Mouse (Mus musculus) kidney, postnatal 0 days (tissue): ENCODE measurements around the gene Trim41. TPM values are rescaled to one million over a fixed set of nuclear protein-coding genes. Genes with fewer than 3 reads are reported as not detected.

ENCODE experiments used
- ATAC-seq: fragments of 200-750 bp; cut with Nextera tagmentation; replicated peaks from 2 replicates; pipeline ENCODE4 v1.8.0; 2017; ENCODE audit warnings: low read depth, moderate number of reproducible peaks, moderate TSS enrichment, moderate library complexity; ENCODE audit not compliant: low FRiP score
- DNase-seq: peaks from one replicate; pipeline ENCODE4 v3.0.0-alpha.2; 2016; ENCODE audit warnings: low spot score
- H3K27ac ChIP-seq: fragments of 300-500 bp; sonication (generic); 2 replicates; pipeline ENCODE4 v1.5.1; 2014; ENCODE audit warnings: mild to moderate bottlenecking
- H3K27me3 ChIP-seq: fragments of 300-500 bp; sonication (generic); 2 replicates; pipeline ENCODE4 v1.6.1; 2014; ENCODE audit warnings: low read length, mixed read lengths; ENCODE audit not compliant: insufficient read depth
- H3K36me3 ChIP-seq: fragments of 300-500 bp; sonication (generic); 2 replicates; pipeline ENCODE4 v1.6.1; 2014; ENCODE audit warnings: low read length, mixed read lengths; ENCODE audit not compliant: insufficient read depth
- H3K4me1 ChIP-seq: fragments of 300-500 bp; sonication (generic); replicated peaks from 2 replicates; pipeline ENCODE4 v1.6.1; 2014; ENCODE audit warnings: antibody characterized with exemption, low read length, mixed read lengths; ENCODE audit not compliant: insufficient read depth
- H3K4me2 ChIP-seq: fragments of 300-500 bp; sonication (generic); 2 replicates; pipeline ENCODE4 v1.6.1; 2014; ENCODE audit warnings: mild to moderate bottlenecking, low read length, moderate library complexity, mixed read lengths
- H3K4me3 ChIP-seq: fragments of 300-500 bp; sonication (generic); replicated peaks from 2 replicates; pipeline ENCODE4 v1.5.1; 2014; ENCODE audit warnings: low read depth, low read length
- H3K9ac ChIP-seq: fragments of 300-500 bp; sonication (generic); 2 replicates; pipeline ENCODE4 v1.6.1; 2014; ENCODE audit warnings: low read depth, low read length
- H3K9me3 ChIP-seq: fragments of 300-500 bp; sonication (generic); replicated peaks from 2 replicates; pipeline ENCODE4 v1.6.1; 2016; ENCODE audit warnings: low read length, inconsistent platforms, mixed read lengths
- CTCF ChIP-seq: IDR thresholded peaks from 2 replicates; pipeline ENCODE4 v1.5.1; 2016; ENCODE audit warnings: antibody characterized with exemption, low read depth, mild to moderate bottlenecking, moderate library complexity
- WGBS: fragments of 180-500 bp; shearing (Covaris S2); extraction: QIAGEN DNeasy Blood & Tissue Kit; methylation state at CpG from one replicate; pipeline ENCODE4 v1.1.7; 2014; 5-methylcytosine and 5-hydroxymethylcytosine counted together
- polyA plus RNA-seq: library from polyadenylated mRNA; unstranded; fragments of >200 nt; fragmentation: Nextera tagmentation; extraction: Ambion mirVana; gene quantifications from 2 replicates; pipeline ENCODE4 v1.2.1, GENCODE M21; 2015

Gene Trim41
- polyA plus RNA-seq, 1 experiment from 2014 or later = 5.2 TPM

DNA sequence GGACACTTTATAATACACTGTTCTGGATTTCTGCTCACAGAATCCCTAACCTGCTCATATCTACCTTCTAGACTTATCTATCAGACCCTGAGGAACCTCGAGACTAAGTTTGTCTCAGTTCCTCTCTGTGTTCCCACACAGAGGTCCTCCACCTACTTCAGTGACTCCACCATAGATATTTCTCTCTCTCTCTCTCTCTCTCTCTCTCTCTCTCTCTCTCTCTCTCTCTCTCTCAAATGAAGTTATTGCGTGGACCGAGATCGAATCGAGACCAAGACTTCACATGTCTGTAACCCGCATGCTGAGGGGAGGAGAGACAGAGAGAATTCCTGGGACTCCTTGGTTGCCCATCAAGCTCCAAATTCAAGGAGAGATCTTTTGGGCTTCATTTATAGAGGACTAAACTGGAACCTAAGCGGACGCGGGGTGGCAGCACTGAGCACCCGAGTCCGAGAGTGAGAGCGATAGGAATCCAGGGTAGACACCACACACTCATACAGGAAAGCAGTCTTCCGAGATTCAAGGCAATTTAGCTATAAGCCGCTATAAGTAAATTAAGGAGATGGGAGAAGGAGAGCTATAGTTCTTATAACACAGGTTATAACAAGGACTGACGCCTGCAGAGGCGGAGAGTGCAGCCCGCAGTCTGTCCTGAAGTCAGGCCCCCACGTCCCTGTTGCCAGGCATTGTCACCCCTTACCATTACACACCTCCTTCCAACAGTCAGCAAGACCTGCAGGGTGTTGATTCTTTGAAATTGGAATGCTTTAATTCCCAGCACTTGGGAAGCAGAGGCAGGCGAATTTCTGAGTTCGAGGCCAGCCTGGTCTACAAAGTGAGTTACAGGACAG is 27.0 kb downstream of the Trim41 start:
- no peak overlapping the region for H3K9ac ChIP-seq
- peak; percentile 59; the same call in 1 of the 2 replicates for ATAC-seq
- whole genome bisulfite sequencing = 20% methylated on average over 20 of the region's 20 CpGs

DNA sequence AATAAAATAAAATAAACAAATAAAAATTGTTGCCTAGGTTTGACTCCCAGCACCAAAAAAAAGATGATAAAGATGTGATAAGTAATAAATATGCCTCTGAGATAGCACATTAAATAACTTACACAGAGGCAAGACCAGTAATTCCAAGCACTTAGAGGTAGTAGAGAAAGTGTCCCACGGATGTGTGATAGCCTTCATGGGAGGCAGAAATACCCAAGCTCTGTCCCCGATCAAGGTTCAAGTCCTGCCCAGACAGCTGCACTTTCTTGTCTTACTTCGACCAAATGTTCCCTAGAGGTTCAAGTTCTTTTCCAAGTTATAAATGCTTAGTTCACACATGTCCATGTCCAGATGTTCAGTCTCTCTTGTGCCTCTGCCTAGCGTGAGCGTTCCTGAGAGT is 27.9 kb downstream of the Trim41 start:
- no peaks in the 10 kb centered on the region for H3K36me3 ChIP-seq
- 84% methylated on average over 5 of the region's 5 CpGs for WGBS
- ATAC-seq (no peak), DNase-seq (no peak)
- no peaks in the 10 kb centered on the region; the same call in 1 of the 2 replicates for H3K4me1 ChIP-seq
- no peak overlapping the region for H3K27ac ChIP-seq
- no peaks in the 10 kb centered on the region for H3K27me3 ChIP-seq
- H3K4me3 ChIP-seq = no peak overlapping the region
- H3K9me3 ChIP-seq = no peaks in the 10 kb centered on the region
- H3K4me2 ChIP-seq = no peak overlapping the region
- no peak for TF ChIP-seq CTCF
- no peak overlapping the region for H3K9ac ChIP-seq

More for the DNA sequence above, 27.0 kb downstream of the Trim41 start:
- no peaks in the 10 kb centered on the region; the same call in 1 of the 2 replicates for H3K4me1 ChIP-seq
- no peak overlapping the region for H3K4me3 ChIP-seq
- TF ChIP-seq CTCF = peak; percentile 89
- H3K9me3 ChIP-seq = no peaks in the 10 kb centered on the region
- peak overlapping the region; percentile 54 for H3K4me2 ChIP-seq
- no peaks in the 10 kb centered on the region for H3K27me3 ChIP-seq
- DNase-seq = peak; percentile 95
- no peaks in the 10 kb centered on the region for H3K36me3 ChIP-seq
- no peak overlapping the region for H3K27ac ChIP-seq

DNA sequence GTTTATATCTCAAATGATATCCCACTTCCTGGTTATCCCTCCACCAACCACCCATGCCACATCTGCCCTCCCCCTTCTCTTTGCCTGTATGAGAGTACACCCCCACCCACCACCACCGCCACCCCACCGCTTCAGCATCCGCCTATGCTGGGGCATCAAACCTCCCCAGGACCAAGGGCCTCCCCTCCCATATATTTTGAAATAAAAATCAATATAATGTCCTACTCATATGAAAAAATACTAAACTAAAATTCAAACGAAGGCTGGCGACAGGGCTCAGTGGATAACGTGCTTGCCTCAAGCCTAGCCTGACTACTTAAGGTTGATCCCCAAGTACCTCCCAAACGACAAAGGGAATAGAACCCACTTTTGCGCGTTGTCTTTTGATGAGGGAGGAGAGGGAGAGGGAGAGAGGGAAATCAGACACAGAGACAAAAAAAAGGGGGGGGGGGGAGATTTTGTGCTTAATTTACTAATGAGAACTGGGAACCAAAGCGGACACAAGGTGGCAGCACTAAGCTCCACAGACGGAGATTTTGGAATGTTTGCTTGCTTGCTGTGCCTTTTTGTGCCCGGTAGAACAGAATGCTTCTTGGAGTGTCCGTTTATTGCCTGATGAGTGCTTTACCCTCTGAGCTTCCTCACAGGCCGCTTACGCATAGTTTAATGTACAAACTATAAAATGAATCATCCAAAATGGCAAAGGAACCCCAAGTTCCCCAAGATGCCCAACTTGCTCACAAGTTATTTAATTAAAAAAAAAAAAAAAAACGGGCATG is 28.7 kb downstream of the Trim41 start:
- 11% methylated on average over 16 of the region's 16 CpGs for WGBS
- peak overlapping the region; percentile 55 for H3K4me2 ChIP-seq
- H3K36me3 ChIP-seq = no peaks in the 10 kb centered on the region
- ATAC-seq (peak; percentile 31; the same call in 1 of the 2 replicates), DNase-seq (peak; percentile 94)
- H3K9ac ChIP-seq = no peak overlapping the region
- no peaks in the 10 kb centered on the region; the same call in 1 of the 2 replicates for H3K4me1 ChIP-seq
- TF ChIP-seq CTCF = peak; percentile 82
- H3K9me3 ChIP-seq = no peaks in the 10 kb centered on the region
- H3K4me3 ChIP-seq = peak overlapping the region; percentile 27
- 0 out of 2 replicates have a peak overlapping the region, but pooled peaks have one; percentile 0 for H3K27ac ChIP-seq
- H3K27me3 ChIP-seq = no peaks in the 10 kb centered on the region

DNA sequence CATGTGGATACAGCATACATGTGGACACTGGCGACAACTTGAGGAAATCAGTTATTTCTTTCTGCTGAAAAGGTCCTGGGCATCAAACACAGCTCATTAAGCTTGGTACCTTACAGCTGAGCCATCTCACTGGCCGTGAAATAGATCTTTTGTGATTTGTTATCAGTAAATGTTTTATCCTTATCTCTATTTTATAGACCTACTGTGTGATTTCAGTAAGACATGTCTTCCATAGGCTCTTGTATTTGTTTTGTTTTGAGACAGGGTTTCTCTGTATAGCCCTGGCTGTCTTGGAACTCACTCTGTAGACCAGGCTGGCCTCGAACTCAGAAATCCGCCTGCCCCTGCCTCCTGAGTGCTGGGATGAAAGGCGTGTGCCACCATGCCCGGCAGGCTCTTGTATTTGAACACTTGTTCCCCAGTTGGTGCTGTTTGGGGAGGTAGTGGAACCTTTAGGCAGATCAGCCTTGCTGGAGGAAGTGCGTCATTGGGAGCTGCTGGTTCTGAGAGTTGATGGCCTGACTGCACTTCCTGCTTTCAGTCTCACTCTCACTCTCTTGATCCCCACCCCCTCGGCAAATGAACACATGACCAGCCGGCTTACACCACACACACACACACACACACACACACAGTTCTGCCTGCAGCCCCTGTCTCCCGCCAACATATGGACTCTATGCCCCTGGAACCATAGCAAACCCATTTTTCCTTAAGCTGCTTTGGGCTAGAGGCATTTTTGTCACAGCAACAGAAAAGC is 29.5 kb downstream of the Trim41 start:
- peak; percentile 80 for DNase-seq
- H3K4me3 ChIP-seq = peak overlapping the region; percentile 27; the same call in 1 of the 2 replicates

DNA sequence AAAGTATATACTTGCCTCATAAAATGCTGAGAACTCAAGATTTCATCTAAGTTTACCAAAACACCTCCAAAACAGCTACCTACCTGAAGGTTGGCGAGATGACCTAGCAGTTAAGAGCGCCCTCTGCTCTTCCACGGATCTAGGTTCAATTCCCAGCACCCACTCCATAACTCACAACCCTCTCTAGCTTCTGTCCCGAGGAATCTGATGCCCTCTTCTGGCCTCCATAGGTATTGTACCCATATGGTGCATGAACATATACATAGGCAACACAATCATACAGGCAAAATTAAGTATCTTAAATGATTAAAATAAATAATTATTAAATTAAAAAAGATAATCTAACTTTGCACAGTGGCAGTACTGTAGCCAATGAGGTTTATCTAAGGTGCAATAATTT is 34.9 kb downstream of the Trim41 start:
- H3K4me1 ChIP-seq = no peaks in the 10 kb centered on the region
- no peaks in the 10 kb centered on the region for H3K27me3 ChIP-seq
- TF ChIP-seq CTCF = peak; percentile 5; the same call in 1 of the 2 replicates
- H3K27ac ChIP-seq = no peak overlapping the region
- no peak overlapping the region for H3K9ac ChIP-seq
- 81% methylated on average over 4 of the region's 4 CpGs for WGBS
- no peak for DNase-seq
- no peaks in the 10 kb centered on the region for H3K36me3 ChIP-seq
- no peak overlapping the region for H3K4me3 ChIP-seq
- H3K9me3 ChIP-seq = no peaks in the 10 kb centered on the region
- ATAC-seq = no peak
- no peak overlapping the region for H3K4me2 ChIP-seq

More for the DNA sequence above, 29.5 kb downstream of the Trim41 start:
- Histone ChIP-seq H3K4me1 (no peaks in the 10 kb centered on the region; the same call in 1 of the 2 replicates), H3K4me2 (peak overlapping the region; percentile 55), H3K9ac (no peak overlapping the region), H3K27ac (no peak overlapping the region), H3K27me3 (no peaks in the 10 kb centered on the region), H3K36me3 (no peaks in the 10 kb centered on the region), H3K9me3 (no peaks in the 10 kb centered on the region)
- WGBS = 43% methylated on average over 10 of the region's 10 CpGs
- TF ChIP-seq CTCF = no peak
- 0 out of 2 replicates have a peak, but pooled peaks have one; percentile 50 for ATAC-seq

DNA sequence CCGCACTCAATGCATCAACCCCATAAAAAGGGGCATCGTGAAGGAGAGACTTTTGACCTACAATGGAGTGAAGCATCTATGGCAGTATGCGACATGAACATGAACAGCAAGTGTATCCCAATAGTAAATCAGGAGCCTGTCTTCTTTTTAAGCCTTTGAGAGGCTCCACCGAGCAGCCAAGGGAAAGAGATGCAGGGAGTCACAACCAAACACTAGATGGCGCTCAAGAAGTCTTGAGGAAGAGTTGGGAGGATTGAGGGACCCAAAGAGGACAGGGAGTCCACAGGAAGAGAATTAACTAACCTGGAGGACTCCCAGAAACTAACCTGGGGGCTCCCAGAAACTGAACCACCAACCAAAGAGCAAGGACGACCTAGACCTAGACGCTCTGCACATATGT is 37.7 kb downstream of the Trim41 start:
- Histone ChIP-seq H3K4me3 (no peak overlapping the region), H3K36me3 (no peaks in the 10 kb centered on the region), H3K27me3 (no peaks in the 10 kb centered on the region), H3K4me2 (no peak overlapping the region), H3K4me1 (no peaks in the 10 kb centered on the region), H3K27ac (no peak overlapping the region), H3K9ac (no peak overlapping the region), H3K9me3 (no peaks in the 10 kb centered on the region)
- peak; percentile 63 for TF ChIP-seq CTCF
- DNase-seq (peak; percentile 56), ATAC-seq (no peak)
- WGBS = 36% methylated on average over 7 of the region's 7 CpGs
